Mouse (Mus musculus) thymus, postnatal 25 days (tissue): ENCODE measurements around the gene Lgi4.
A peak's percentile ranks its signal among the peaks of the same experiment; 100 is the strongest.

Source experiments
- DNase-seq: peaks from one replicate; pipeline ENCODE4 v3.0.0; 2022

The Lgi4 gene

DNA sequence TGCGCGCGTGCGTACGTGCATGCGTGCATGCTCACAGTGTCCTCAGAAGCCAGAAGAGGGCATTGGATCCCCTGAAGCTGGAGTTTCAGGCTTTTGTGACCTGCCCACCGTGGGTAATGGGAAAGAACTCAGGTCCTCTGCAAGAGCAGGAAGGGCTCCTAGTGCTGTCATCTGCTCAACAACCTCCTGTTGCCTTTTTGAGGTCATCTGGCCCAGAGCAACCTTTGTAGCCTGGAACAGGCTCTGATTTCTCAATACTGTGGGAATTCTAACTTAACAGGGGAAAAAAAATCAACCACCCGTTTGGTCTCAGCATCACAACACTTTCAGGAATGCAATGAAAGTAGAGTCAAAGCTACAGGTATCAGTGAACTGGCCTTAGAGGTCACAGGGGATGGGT is 20.5 kb downstream of the Lgi4 start:
- no peak for DNase-seq

DNA sequence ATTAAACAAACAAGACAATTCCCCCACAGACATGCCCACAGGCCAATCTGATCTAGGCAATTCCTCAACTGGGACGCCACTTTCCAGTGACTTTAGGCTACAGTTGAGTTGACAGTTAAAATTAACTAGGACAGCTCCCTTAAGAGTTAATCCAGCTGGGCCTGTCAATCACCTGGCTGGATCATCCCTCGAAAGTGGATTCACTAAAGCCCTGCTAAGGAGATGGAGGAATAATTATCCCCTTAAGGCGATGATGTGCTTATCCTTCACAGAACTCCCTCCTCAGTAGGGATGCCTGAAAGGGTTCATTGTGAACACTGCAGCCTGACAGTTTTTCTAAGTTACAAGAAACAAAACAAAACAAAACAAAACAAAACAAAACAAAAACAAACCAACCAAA is 21.5 kb downstream of the Lgi4 start:
- DNase-seq = no peak

DNA sequence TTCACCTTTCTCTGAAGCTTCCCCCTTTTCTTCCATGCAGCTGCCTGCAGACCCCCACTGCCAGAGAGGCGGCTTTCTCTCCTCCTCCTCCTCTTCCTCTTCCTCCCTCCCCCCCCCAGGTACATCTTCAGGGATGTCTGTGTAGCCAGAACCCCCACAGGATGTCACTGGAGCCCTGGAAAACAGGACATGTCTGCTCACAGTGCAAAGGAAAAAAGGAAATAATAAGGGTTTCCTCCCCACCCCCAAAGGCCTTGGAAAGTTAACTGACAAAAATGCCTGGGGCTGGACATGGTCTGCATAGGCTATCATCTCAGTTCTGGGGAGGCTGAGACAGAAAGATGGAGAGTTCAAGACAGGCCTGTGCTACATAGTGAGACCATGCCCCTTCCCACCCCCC is 22.0 kb downstream of the Lgi4 start:
- DNase-seq = no peak

DNA sequence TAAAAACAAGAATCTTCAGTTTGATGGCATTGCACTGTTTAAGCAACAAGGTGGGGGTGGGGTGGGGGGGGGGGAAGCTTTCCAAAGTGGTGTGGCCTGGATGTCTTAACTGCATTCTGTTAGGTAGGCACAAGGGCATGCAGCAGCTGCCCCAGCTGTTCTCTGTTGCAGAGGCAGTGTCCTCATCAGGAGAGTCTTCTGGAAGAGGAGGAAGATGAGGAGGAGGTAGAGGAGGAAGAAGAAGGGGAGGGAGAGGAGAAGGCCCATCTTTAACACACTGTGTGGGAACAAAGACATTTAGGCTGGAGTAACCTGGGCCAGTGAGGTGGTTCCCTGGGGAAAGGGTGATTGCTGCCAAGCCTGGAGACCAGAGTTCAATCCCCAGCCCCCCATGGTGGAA is 23.0 kb downstream of the Lgi4 start:
- DNase-seq = no peak

DNA sequence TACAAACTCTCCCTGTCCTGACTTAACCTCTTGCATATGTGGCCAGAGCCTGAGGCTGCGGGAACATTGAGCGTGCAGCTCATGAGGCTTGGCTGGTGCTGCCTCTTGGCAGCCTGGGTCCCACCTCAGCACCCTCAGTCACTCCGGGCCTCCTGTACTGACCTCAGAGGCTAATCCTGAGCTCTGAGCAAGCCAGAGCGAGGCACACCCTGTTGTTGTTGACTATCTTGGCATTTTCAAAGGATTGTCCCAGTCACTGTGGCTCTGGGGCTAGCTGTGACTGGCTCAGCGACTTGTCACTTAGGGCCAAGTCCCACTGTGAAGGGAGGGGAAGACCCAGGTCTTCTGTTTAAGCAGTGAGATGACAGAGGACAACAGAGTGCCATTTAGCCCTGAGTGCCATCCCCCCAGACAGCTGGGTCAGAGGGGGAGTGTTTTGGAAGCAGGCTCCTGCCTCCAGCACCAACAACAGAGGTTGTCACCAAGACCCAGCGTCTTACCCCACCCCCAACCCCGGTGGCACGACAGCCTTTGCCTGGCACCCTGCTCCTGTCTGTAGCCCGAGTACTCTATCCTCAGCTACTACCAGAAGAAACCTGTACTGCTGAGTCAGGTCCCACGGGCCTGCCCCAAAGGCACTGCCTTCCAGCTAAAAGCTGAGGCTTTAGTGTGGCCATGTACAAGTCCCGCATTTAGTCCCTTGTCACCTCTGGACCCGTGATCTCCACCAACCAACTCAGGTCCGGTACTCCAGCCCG is 23.9 kb downstream of the Lgi4 start:
- DNase-seq = no peak

DNA sequence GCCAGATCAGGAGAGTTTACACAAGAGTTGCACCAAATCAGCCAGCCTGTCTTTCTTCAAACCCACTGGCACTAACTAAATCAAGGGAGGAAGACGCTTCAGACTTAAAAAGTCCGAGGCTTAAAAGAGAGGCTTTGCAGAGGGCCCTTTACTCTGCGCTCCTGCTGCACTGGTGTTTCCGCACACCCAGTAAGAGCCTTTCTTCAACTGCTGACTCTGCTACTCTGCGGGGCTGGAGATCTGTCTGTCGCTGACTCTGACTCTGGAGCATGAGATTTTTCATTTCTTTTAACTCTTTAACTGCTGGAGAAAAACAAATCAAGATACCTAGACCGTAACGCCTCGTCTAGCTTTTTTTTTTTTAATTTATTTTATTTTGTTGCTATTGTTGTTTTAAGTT is 25.0 kb downstream of the Lgi4 start:
- no peak for DNase-seq

DNA sequence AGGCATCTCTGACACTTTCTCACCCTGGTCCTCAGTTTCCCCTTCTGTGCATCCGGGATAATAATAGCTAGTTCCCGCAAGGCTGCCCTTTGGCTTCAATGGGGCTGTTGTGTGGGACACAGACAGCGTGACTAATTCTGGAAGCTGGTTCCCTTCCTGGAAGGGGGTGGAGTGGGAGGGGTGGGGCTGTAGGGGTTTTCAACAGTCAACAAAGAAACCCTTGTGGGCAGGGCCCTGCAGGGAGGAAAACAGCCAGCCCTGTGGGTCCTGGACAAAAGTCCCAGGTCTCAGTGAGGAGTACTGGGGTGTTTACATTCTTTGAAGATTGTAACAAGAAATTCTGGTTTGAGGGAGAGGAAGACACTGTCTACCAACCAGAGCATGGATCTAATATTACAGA is 26.0 kb downstream of the Lgi4 start:
- no peak for DNase-seq

DNA sequence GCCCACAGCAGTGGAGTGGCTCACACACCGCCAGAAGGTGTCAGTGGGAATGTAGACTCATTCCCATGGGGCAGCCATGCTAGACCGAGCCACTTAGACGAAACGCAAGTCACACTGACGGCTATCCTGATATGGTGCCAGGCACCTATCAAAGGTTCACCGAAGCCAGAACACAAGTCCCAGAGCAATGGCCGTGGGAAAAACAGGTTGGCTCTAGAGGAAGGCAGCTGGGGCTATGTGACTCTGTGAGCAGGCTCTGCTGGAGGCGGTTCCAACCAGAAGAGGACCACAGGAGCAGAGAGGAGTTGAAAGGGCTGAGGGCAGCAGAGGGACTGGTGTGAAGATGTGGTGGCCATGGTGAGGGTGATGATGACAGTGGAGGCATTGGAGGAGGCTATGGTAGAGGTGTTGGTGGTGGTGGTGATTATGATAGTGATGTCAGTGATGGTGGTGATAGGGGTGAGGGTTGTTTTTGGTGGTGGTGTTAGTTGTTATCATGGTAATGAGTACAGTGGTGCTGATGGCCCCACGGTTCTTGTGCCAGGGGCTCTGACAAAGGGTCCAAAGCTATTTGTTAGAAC is 27.1 kb downstream of the Lgi4 start:
- DNase-seq = no peak

DNA sequence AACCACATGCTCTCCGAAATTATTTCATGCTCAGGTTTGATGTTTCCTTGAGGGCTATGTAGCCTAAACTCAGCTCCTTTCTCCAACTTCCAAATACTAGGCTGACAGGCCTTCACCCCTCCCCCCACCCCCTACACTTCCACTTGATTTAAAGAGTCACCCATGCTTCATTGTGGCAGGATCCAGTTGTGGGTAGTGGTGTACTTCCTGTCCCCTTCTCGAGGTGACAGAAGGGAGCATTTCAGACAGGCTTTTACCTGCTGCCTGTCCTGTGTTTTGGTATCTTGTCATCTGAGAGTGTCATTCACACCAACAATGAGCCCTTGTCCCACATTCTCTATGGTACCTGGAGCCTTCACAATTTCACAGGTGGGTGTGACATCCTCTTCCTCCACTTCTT is 28.1 kb downstream of the Lgi4 start:
- DNase-seq = no peak

DNA sequence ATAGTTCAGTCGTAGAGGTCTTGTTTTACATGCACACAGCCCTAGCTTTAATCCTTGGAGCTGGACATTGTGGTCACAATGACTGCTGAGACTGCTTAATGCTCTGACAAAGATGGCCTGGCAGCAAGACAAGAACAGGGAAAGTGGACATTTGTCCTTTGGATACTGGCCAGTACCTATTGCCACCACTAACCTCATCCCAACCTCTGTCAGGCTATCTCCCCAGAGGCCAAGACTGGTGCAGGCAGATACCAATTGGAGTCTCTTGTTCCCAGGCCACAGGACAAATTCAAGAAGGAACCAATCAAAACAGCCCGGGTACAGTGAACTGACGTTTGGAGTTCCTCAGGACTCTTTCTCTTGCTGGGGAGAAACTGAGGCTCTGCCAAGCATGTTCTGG is 29.1 kb downstream of the Lgi4 start:
- DNase-seq = no peak

DNA sequence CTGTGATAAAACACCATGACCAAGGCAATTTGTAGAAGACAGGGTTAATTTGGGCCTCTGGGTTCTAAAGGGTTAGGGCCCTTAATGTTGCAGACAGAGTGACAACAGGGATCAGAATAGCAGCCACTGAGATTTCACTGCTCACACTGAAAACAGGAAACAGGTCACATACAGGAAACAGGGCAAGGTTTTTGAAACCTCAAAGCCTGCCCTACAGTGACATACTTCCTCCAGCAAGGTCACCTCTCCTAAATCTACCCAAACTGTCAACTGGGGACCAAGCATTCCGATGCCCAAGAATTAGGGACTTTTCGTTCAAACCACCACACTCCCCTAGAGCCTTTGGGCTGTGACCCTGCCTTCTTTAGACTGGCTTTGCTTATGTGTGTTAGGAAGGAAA is 30.6 kb downstream of the Lgi4 start:
- DNase-seq = peak; percentile 29

DNA sequence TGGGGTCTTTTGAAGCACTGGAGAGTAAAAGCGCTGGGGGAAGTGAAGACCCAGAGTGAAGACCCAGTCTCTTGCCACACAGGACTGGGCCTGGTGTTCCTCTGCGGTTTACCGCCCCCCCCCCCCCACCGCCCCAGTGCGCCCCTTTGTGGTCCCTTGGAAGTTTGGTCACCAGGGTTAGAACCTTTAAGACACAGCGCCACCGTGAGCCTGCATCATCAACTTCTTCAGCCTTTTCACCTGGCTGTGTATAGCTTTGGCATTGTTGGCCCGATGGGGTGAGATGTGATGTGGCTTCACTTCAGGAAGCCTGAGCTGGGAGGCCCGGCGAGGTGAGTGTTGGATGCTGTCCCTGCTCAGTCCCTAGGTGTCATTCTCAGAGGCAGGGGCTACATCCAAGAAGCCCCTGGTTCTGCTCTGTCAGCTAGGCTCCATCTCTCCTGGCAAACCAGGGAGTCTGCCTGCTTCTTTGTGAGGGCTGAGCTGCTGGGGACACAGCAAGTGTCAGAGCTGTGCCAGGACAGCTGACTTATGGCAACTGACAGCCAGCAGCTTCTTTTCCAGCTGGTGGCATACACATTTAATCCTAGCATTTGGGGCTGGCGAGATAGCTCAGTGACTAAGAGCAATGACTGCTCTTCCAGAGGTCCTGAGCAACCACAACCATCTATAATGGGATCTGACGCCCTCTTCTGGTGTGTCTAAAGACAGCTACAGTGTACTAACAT is 35.8 kb downstream of the Lgi4 start:
- peak; percentile 59 for DNase-seq

DNA sequence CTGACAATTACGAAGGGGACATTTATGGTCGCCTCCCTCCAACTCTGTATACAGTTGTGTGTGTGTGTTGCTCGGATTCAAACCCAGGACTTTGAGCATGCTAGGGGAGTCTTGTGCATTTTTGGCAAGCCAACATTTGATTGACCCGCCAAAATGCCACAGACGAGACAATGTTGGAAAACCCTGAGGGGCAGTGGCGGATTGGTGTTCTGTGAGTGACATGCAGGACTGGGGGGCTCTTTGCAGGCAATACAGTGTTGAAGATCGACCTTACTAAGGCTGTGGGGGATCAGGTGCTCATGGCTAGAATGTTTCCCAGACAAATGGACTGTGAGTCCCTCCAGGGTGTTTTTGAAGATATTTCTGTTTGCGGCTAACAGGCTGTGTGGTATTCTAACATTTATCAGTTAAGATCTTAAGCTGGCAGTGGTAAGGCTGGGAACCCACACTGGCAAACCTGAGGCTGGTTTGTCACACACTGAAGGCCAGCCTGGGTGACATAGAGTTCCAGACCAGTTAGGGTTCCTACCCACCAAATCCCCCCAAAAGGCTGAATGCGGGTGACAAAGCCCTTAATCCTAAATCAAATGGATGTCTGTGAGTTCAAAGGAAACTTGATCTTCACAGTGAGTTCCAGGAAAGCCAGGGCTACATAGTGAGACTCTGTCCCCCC is 37.9 kb downstream of the Lgi4 start:
- no peak for DNase-seq

DNA sequence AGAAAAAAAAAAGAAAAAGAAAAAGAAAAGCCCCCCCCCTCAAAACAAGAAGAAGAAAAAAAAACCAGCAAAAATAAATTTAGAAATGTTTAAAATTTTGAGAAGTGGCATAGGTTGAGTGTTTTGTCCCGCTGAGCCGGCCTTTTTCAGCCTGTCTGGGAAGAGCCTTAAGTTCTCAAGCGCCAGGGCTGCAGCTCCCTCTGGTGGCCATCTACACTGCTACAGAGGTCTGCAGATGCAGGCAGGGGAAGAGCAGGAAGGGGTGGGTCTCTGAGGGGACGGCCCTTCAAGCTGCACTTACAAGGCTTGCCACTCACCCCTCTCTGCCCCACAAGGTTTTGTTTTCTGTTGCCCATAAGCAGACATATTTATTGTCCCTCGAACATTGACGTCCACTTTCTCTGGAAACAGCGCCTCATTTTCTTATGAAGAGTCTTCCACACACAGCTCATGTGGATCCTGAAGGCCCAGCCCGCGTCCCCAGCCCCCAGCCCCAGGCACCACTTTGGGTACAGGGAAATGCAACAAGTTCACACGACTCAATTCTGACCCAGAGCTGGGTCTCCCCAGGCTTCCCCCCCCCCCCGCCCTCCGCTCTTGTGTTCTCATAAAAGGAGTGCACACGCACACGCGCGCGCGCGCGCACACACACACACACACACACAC is 38.6 kb downstream of the Lgi4 start:
- DNase-seq = peak; percentile 92

DNA sequence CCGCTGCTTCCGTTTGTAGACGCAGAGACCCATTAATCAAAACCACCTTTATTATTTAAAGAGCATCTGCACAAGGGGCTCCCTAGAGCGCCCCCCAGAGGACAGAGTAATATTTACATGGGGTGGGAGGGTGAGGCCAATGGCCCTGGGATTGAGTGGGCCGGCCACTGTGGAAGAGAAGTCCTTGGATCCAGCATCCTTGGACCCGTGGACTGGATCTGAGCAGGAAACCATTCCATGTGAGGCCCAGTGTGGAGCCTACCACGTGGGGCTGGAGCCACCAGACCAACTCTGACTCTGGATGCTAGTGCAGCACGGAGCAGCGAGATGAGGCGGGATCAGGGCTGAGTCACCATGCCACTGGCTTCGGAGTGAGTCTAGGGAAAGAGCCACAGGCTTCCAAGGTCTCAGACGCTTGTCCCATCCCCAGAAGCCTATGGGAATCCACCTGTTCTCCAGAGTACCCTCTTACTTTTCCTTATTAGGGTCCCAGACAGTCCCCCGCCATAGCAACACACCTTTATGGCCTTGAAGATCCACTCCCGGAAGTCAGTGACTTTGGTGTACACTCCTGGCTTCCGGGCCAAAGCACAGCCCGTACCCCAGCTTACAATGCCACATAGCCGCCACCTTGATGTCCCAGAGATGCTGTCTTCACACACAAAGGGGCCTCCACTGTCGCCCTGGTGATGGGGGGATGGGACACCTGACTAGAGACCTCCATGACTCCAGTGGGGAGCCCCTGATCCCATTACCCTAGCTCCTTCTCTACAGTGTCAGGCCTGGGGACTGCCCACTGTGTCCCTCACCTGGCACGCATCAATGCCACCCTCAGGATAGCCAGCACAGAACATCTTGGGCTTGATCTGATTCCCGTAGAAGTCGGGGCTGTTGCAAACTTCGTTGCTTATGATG is 39.8 kb downstream of the Lgi4 start:
- DNase-seq = no peak

DNA sequence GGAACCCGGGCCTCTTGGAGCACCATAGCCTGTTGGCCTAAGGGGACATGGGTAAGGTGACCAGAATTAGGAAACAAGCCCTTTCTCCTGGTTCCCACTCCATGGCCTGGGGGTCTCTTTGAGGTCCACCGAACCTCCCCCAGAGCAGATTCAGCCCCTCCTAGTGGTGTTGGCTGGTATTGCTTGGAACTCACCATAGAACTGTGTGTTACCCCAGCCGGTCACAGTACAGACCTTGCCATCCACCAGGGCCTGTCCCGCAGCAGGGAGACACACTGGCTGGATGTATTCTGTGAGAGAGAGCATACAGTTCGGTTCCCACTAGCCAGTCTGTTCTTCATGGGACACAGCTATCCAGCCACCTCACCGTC is 40.5 kb downstream of the Lgi4 start:
- no peak for DNase-seq

DNA sequence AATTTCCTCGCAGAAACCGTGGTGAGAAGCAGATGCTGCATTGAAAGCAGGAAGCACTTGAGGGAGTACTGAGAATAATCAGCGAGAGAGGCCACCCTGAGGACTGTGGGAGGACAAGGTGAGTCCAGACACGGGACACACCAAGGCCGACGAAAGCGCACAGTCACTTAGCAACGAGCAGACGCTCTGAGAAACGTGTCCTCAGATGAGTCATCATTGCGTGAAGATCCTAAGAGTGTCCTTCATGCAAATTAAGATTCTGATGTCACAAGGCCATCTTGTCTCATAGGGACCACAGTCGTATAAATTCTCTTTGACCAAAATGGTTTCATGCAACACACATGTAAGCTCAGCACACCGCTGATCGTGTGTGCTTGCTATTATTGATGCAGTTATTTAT is 41.6 kb downstream of the Lgi4 start:
- DNase-seq = no peak

DNA sequence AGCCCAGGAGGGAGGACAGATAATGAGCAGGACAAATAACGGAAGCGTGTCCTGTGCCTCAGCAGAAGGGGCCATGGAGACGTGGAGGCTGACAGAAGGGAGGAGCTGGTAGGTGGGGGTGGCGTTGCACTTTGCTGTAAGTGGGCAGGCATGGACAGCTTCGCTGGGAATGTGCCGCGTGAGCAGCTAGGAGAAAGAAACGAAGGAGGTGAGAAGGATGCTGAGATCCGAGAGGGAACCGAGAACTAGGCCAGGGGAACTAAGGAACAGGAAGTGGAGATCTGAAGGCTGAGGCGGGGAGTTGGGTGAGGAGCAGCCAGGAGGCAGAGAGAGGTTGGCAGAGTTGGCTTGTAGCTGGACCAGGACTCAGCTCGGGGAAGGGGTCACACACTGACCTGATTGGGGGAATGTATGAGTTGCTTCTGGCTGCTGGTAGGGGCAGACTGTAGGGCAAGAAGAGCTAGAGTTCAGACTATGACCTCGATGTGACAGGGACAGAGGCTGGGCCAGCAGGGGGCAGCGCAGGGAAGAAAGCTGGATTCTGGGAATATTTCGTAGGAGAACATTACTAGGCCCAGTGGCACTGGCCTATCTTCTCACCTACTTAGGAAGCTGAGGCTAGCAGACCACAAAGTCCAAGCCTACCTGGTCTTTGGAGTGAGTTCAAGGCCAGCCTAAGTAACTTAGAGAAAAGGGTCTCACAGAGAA is 46.1 kb downstream of the Lgi4 start:
- no peak for DNase-seq

DNA sequence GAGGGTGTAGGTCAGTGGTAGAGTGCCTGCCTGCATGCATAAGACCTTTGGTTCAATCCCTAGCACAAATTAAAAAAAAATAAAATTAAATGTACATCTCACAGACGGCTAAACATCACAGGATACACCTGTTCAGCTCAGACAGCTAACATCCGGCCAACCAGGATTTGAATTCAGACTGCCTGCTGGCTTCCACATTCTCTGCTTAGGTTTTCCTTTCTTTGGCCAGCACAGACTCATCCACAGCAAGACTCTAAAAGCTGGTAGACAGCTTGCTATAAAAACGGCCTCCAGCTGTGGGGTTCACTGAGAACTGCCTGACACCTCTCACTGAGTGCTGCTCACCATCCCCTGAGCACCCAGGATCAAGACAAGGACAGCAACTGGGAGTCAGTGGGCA is 47.0 kb downstream of the Lgi4 start:
- no peak for DNase-seq

DNA sequence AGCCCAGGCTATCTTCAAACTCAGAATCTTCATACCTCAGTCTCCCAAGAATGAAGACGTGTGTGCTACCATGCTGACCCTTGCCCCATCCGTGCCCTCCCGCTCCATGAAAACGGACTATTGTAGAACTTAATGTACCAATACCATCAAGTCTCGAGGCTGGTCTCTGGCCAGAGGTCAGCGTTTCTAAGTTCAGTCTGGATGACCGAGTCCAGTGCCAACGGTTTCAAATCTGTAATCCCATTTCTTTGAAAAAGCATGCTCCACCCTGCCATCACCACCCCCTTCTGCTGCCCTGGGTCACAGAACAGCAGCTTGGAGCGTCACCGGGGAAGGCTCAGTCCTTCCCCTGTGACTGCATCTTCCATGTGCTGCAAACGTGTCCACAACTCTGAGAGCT is 48.6 kb downstream of the Lgi4 start:
- no peak for DNase-seq

DNA sequence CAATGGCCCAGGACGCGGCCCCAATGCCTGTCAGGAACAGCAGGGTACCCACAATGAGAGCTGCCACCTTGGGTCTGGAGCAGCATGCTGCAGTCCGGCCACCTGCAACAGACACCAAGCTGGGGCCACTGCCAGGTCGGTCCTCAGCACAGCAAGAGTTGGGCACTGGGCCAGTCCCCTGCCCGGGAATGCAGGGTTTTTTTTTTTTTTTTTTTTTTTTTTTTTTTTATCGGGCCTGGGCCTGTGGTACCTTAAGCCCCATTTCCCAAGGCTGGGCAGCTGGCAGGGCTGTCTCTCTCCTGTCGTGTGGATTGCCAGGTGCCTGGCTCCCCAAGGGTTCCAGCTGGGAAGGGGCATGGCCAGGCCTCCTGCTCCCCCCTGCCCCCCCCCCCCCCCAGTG is 49.9 kb downstream of the Lgi4 start:
- no peak for DNase-seq

DNA sequence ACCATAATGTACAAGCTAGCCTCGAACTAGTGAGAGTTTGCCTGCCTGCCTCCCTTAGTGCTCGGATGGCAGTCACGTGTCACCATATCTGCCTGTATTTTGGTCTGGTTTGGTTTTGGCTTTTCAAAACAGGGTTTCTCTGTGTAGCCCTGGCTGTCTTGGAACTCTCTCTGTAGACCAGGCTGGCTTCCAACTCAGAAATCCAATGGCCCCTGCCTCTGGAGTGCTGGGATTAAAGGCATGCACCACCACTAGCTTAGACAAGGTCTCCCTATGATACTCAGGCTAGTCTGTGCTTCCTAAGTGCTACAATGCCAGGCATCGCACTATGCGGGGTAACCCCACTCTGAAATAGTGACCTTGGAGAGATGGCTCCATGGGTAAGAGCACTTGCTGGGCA is 50.7 kb downstream of the Lgi4 start:
- DNase-seq = no peak
